Mouse (Mus musculus) CD8-positive naive resting alpha-beta T cell, adult 2 months (primary cell): ENCODE measurements at regions not wholly inside any gene's neighbourhood (a gene's known extent, or its start where the extent isn't known, plus 50 kb on each side); places are given as distances from the start of the nearest gene placed in this dataset.
"Not testable (repeated sequence)": the region's sequence is repeated elsewhere in the genome, so short reads cannot be mapped to it uniquely, and the experiment has no call there.

ENCODE experiments used
- DNase-seq, 2 experiments: peaks; one replicate each; pipeline ENCODE4 v3.0.0; 2022; ENCODE audit warnings: low read depth in 2 of 2, low spot score in 2 of 2

- DNase-seq = no peak
Observed at GRCm38 (mm10) chr9:43857988-43858387, 114.2 kb downstream of the Nectin1 start.

GRCm38 (mm10) chr9:43858761-43859160, 115.0 kb downstream of the Nectin1 start:
- DNase-seq = no peak

- DNase-seq = no peak
Observed at GRCm38 (mm10) chr9:43860264-43860663, 116.5 kb downstream of the Nectin1 start.

- DNase-seq = no peak
Observed at GRCm38 (mm10) chr9:43861375-43861774, 117.6 kb downstream of the Nectin1 start.

- DNase-seq = not testable (repeated sequence)
Observed at GRCm38 (mm10) chr9:43862034-43862433, 118.2 kb downstream of the Nectin1 start.

- no peak for DNase-seq
Observed at GRCm38 (mm10) chr9:43863609-43864397, 120.0 kb downstream of the Nectin1 start.

GRCm38 (mm10) chr9:43866802-43867201, 123.0 kb downstream of the Nectin1 start:
- DNase-seq = no peak

GRCm38 (mm10) chr9:43873841-43874240, 130.1 kb downstream of the Nectin1 start:
- DNase-seq = no peak

- no peak for DNase-seq
Observed at GRCm38 (mm10) chr9:43874332-43874731, 130.5 kb downstream of the Nectin1 start.

- no peak for DNase-seq
Observed at GRCm38 (mm10) chr9:43879220-43879968, 135.6 kb downstream of the Nectin1 start.

- no peak for DNase-seq
Observed at GRCm38 (mm10) chr9:43879969-43880396, 136.2 kb downstream of the Nectin1 start.

GRCm38 (mm10) chr9:43893086-43893485, 149.3 kb downstream of the Nectin1 start:
- DNase-seq = no peak

GRCm38 (mm10) chr9:43899239-43899638, 143.9 kb upstream of the Thy1 start:
- no peak for DNase-seq

- no peak for DNase-seq
Observed at GRCm38 (mm10) chr9:43908325-43908724, 134.9 kb upstream of the Thy1 start.

- no peak for DNase-seq
Observed at GRCm38 (mm10) chr9:43915015-43915414, 128.2 kb upstream of the Thy1 start.

- no peak for DNase-seq
Observed at GRCm38 (mm10) chr9:43917467-43917866, 125.7 kb upstream of the Thy1 start.

- DNase-seq = no peak
Observed at GRCm38 (mm10) chr9:43919010-43919409, 124.2 kb upstream of the Thy1 start.

- peak; percentile 44 to 54 for DNase-seq
Observed at GRCm38 (mm10) chr9:43920053-43920754, 123.0 kb upstream of the Thy1 start.

GRCm38 (mm10) chr9:43922231-43922630, 121.0 kb upstream of the Thy1 start:
- DNase-seq = no peak

- DNase-seq = no peak
Observed at GRCm38 (mm10) chr9:43923088-43923487, 120.1 kb upstream of the Thy1 start.

- DNase-seq = peak in 1 of 2 experiments; percentile 8
Observed at GRCm38 (mm10) chr9:43924795-43925194, 118.4 kb upstream of the Thy1 start.
